Mouse (Mus musculus): Measurements from ENCODE around the gene Rpf2. TPM values are rescaled to one million over a fixed set of nuclear protein-coding genes. Genes with fewer than 3 reads are reported as not detected.
A peak's percentile ranks its signal among the peaks of the same experiment; 100 is the strongest.

Rpf2 gene
- total RNA-seq (2021), result 20.0 and 32.1 TPM in 2 replicates
- long read RNA-seq, transcript Rpf2-206 (10 exons, 1,296 nt), result major isoform, 12 of 15 reads
- long read RNA-seq, partial matches to known transcripts, result 1 of 15 reads
- long read RNA-seq, other reads (novel, unspliced or antisense), result 2 of 15 reads

- peak; percentile 79 for DNase-seq
Observed at GRCm38 (mm10) chr10:40246374-40247165, at the start of gene Rpf2. Rpf2 (minus strand) TSS chr10:40247036.

GRCm38 (mm10) chr10:40292640-40293039, 45.8 kb upstream of the Rpf2 start:
- DNase-seq, result no peak

DNA sequence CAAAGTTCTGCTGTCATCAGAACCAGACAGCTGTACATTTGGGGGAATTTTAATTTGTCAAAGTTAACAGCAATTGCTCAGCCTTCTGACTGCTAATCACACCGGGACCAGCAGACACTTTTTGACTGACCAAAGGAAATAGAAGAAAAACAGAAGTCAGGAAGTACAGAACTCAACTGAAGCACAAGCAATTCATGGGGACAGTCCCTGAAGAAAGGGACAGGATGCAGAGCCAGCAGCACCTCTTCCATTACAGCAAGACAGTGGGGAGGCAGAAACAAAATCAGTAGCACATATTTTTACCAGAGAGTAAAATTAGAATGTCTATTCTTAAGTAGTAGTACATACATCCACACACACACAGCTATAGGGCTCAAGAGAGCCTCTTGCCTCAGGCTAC, 39.9 kb upstream of the Rpf2 start:
- no peak for DNase-seq

DNA sequence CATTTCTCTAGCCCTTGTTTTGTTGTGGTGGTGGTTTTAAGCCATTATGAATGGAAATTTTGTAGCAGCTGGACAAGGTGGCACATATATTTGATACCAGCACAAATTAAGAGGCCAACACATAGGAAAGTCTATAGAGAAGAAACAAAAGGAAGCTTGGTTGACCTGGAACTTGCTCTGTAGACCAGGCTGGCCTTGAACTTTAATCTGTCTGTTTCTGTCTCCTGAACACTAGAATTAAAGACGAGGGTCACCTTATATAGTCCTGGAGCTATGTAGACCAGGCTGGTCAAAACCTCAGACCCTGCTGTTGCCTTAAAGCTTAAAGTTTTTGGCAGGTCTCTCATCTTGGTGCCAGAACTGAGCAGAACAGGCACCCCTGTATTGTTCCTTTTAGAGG, 38.7 kb upstream of the Rpf2 start:
- DNase-seq, result no peak

DNA sequence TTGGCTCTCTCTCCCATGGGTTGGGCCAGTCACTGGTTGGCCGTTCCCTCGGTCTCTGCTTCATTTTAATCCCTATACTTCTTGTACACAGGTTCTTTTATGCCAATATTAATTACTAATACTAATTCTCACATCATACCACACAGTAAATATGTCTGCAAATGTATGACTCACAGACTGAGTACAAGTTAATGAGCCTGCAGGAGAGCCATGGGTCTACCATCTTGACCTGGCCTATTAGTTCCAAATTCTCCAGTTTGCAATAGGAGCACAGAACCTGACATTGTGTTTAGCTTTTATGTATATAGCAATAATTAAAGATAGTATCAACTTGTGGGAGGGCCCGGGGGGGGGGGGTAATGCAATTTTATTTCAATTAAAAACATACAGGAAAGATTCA, 38.2 kb upstream of the Rpf2 start:
- DNase-seq, result no peak

- DNase-seq, result no peak
Observed at GRCm38 (mm10) chr10:40284179-40284831, 37.5 kb upstream of the Rpf2 start.

DNA sequence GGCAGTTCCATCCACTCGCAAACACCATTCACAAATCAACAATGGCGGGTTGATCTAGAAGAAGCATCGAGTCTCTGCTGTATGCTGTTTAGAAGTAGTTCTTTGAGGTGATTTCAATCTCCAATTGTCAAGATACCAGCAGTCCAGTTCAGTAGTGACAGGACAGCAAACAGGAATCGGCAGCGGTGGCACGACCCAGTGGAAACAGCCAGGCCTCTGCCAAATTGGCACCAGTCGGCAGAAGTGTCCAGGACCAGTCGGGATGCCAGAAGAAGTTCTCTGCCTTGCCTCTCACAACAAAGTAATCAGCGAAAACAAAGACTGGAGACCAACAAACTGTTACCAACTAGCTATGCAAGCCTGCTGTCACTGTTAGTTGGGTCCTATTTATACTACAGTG, 36.8 kb upstream of the Rpf2 start:
- DNase-seq, result no peak

DNA sequence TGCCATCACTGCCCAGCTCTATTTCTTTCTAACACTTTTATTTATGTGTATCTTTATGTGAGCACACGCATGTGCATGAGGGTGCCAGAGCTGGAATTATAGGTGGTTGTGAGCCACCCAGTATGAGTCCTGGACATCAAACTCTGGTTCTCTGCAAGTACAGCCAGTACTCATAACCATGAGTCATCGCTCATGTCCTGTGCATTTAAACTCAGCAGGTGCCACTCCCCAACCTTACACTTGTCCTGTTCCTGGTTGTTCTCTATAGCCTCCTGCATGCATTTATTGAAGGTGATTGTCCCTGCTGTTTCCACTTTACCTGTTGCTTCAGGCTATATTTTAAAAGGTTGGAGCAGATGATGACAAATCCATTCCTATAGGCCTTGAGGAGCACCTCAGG, 34.7 kb upstream of the Rpf2 start:
- no peak for DNase-seq

DNA sequence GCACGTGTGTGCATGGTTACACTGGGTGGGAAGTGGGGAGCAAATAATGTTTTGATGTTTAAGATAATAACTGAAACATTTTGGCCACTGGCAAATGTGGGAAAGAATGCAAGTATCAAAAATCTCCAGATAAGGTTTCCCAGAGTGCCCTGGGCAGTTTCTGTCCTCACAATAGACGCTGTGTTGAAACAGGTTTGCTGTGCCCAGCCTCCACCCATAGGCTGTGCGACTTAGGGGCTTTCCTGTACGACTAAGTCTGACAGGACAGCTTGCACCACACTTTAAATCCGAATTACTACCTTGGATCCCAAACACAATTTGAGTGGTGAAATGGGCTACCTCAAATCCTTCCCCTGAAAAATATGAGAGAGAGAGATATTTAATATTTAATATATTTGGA, 31.5 kb upstream of the Rpf2 start:
- DNase-seq, result no peak

- no peak for DNase-seq
Observed at GRCm38 (mm10) chr10:40275991-40276390, 29.2 kb upstream of the Rpf2 start.

GRCm38 (mm10) chr10:40273938-40274337, 27.1 kb upstream of the Rpf2 start:
- DNase-seq, result no peak

GRCm38 (mm10) chr10:40271216-40271615, 24.4 kb upstream of the Rpf2 start:
- DNase-seq, result no peak

- no peak for DNase-seq
Observed at GRCm38 (mm10) chr10:40264920-40265319, 18.1 kb upstream of the Rpf2 start.

DNA sequence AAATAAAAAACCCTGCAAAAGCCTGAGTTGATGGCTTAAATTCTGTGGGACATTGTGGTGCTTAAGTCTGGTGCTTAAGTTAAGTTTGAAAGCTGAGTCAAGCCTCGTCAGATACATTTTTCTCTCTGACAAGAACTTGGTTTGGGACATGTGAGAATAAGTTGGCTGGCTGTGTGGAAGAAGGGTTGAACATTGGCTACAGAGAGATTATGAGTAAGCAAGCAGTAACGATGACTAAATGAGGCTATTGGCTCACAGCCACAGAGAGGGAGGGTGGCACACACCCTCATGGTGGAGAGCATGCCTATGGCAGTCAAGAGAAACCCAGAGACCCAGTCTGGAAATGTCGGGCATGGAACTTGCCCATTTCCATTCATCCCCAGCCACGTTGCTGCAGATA, 16.9 kb upstream of the Rpf2 start:
- peak; percentile 53 for DNase-seq

DNA sequence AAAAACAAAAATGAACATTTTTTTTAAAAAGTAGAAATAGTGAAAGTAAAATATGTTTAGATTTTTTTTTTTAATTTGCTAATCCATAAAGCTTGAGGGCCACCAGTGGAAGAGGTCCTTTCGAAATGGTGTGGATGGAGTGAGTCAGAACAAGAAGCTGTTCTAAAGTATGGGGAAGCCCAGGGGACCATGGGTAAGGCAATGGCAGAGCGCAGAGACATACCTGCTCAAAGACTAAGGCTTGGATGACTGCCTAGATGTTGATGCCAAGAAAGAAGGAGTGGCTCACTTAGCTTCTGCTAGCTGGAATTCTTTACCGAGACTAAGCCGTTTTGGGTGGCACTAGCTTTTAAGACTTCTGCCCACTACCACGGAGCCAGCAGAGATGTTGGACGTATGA, 15.4 kb upstream of the Rpf2 start:
- DNase-seq, result no peak

- no peak for DNase-seq
Observed at GRCm38 (mm10) chr10:40260305-40260704, 13.5 kb upstream of the Rpf2 start.

DNA sequence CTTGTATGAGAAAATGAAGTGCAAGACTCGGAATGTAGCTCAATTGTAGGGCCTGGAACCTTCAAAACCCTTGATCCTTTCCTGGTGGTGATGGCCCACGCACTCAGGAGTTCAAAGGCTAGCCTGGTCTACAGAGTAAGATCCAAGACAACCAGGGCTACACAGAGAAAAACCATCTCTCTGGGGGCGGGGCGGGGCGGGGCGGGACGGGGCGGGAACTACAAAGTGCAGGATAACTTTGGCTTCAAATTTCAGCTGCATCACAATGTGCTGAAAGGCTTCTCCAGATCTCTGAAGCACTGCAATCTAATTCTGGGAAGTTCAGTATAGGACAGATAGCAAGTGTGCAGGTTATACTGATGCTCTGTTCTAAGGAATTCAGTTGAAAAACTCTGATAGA, 12.7 kb upstream of the Rpf2 start:
- no peak for DNase-seq

DNA sequence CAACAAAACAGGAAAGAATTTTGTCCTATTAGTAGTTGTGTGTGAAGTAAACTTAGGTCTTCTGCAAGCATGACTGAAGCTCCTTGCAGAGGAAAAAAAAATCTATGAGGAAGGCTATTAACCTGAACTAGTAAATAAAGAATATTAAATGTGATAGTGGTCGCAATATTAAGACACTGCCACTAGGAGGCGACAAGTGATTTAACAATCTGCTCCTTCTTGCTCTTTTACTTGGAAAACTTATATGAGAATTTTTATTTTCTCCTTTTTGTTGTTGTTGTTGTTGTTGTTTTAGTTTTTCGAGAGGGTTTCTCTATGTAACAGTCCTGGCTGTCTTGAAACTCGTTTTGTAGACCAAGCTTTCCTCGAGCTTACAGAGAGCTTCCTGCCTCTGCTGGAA, 12.1 kb upstream of the Rpf2 start:
- no peak for DNase-seq

DNA sequence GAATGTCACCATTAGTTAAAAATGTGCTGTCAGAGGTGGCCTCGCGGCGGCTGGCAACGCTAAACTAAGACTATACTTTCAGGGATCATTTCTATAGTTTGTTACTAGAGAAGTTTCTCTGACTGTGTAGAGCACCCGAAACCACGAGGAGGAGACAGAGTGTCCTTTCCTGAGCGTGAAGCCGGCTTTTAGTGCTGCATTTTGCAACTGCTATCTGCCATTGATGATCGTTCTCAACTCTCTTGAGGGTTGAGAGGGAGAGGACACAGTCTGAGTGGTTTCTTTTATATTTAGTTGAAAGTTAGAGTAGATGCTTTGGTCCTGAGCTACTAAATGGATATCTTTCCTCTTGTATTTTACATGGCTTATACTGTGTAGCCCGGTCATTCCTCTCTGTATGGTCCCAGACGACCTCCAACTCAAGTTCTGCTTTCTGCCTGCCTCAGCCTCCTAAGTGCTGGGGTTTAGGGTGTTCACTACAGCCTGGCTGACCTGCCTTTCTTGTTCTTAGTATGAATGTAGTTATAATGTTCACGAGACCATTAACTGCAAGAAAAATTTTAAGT, 11.6 kb upstream of the Rpf2 start:
- DNase-seq, result peak; percentile 35

DNA sequence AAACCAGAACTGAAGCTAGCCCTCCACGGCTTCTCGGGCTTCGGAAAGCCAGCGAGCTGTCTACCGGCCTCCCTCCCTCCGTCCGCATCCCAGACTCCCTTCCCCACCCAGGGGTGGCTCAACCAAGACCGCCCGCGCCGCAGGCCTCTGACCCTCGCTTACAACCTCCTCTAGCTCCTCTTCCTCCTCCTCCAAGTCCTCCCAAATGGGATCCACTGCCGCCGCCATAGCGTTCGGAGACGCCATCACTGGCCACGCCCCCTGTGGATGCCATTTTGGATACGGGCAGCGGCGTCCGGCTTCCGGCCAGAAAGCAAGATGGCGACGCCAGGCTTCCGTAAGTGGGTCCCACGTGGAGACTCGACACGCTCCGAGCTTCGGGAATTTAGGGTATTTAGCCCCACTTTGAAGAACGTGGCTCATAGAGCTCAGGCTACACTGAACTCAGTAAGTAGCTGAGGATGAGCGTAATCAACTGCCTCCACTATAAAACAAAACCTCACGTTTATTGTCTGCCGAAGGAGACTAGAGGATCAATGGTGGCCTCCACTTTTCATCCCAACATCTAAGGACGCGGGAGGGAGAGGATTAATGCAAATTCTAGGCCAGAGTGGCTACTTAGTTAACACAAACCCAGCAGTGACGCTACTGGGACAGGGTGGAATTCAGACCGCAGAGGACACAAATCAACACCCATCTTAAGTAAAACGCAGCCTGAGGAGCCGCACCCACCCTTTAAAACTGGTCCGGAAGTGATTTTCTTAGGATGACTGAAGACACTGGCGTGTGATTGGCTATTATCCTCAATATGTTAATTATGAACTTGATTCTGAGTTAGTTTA, 10.8 kb upstream of the Rpf2 start, which contains the start of gene Gtf3c6:
TSS of gene Gtf3c6 (minus strand) at position 695 of the 842 bp plus-strand sequence.
- DNase-seq, result peak; percentile 92

DNA sequence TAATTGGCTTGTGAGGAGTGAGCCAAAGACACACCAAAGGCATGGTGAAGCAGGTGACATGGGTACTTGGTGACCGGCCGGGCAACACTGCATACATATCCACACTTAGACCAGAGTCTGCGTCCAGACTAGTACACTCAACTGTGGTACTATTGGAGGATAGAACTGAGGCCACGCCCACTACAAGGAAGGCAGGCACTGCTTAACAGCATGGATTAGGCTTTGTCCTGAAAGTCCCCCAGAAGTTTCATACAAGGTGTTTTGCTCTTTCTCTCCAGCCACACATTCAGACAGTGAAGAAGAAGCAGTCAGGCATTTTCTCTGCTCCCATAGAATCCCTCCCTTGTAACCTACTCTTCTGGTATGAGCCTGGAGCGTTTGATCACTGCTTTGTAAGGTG, 9.9 kb upstream of the Rpf2 start:
- peak; percentile 47 for DNase-seq

DNA sequence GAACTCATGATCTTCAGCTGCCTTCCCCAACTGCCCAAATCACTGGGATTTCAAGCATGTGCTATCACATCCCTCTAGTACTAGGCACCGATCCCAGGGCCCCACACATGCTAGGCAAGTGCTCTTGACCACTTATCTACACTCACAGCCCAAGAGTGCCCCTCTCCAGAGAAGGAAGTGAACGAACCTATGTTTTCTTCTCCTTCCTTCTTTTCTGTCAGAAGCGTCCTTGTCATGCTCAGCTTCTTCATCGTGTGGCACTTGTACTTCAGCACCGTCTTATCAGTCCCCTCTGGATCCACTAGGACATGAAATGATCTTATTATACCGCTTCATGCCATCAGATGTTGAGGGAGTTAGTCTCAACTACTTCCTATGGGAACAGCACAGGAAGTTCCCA, 4.1 kb upstream of the Rpf2 start:
- no peak for DNase-seq

All from adrenal gland, postnatal 25 days (tissue).